Mouse (Mus musculus): Measurements from ENCODE around the gene 2810004N23Rik. TPM values are rescaled to one million over a fixed set of nuclear protein-coding genes. Genes with fewer than 3 reads are reported as not detected.

The 2810004N23Rik gene
- polyA plus RNA-seq, 1 experiment from 2014 or later: 25.5 TPM

- WGBS: 46% methylated on average over 4 of the region's 4 CpGs
- Histone ChIP-seq H3K4me1 (ENCODE audit: control insufficient read depth, insufficient read depth, low read length) (peaks cover 31% of the 10 kb centered on the region), H3K9me3 (replicated peaks; ENCODE audit: control insufficient read depth, low read length, poor library complexity, severe bottlenecking) (no peaks in the 10 kb centered on the region), H3K4me2 (ENCODE audit: low read length) (peak overlapping the region; percentile 86), H3K27ac (ENCODE audit: low read length) (peak overlapping the region; percentile 96), H3K36me3 (ENCODE audit: control insufficient read depth, insufficient read depth, low read length) (no peaks in the 10 kb centered on the region), H3K27me3 (ENCODE audit: control insufficient read depth, insufficient read depth, low read depth, low read length) (no peaks in the 10 kb centered on the region), H3K9ac (ENCODE audit: low read depth, low read length) (peak overlapping the region; percentile 83), H3K4me3 (ENCODE audit: low read depth, low read length) (peak overlapping the region; percentile 69)
- ATAC-seq: no peak
These were observed 71.2 kb downstream of the 2810004N23Rik start for GRCm38 (mm10) chr8:124791751-124792150.

GRCm38 (mm10) chr8:124790676-124791075, 72.2 kb downstream of the 2810004N23Rik start:
- no peak for ATAC-seq
- Histone ChIP-seq H3K27me3 (ENCODE audit: control insufficient read depth, insufficient read depth, low read depth, low read length) (no peaks in the 10 kb centered on the region), H3K4me2 (ENCODE audit: low read length) (no peak overlapping the region), H3K27ac (ENCODE audit: low read length) (no peak overlapping the region), H3K36me3 (ENCODE audit: control insufficient read depth, insufficient read depth, low read length) (no peaks in the 10 kb centered on the region), H3K9me3 (replicated peaks; ENCODE audit: control insufficient read depth, low read length, poor library complexity, severe bottlenecking) (no peaks in the 10 kb centered on the region), H3K4me1 (ENCODE audit: control insufficient read depth, insufficient read depth, low read length) (peaks cover 21% of the 10 kb centered on the region), H3K9ac (ENCODE audit: low read depth, low read length) (no peak overlapping the region), H3K4me3 (ENCODE audit: low read depth, low read length) (no peak overlapping the region)
- 79% methylated on average over 4 of the region's 4 CpGs for WGBS

Other genes with a start within 250 kb of the 2810004N23Rik start
- gene 2310022B05Rik, start 199.8 kb downstream of the 2810004N23Rik start, polyA plus RNA-seq (2015; fragmentation: Nextera tagmentation; extraction: Ambion mirVana): 20.0 and 24.2 TPM in 2 replicates
- 64.6 and 66.2 TPM in 2 replicates for gene Ttc13, start 141.1 kb downstream of the 2810004N23Rik start, polyA plus RNA-seq (2015; fragmentation: Nextera tagmentation; extraction: Ambion mirVana)
- gene Arv1, start 141.0 kb downstream of the 2810004N23Rik start, polyA plus RNA-seq (2015; fragmentation: Nextera tagmentation; extraction: Ambion mirVana): 34.8 and 36.0 TPM in 2 replicates
- gene Fam89a, start 111.3 kb downstream of the 2810004N23Rik start, polyA plus RNA-seq (2015; fragmentation: Nextera tagmentation; extraction: Ambion mirVana): 0.26 and 0.40 TPM in 2 replicates
- 28.0 and 29.5 TPM in 2 replicates for gene Trim67, start 70.0 kb downstream of the 2810004N23Rik start, polyA plus RNA-seq (2015; fragmentation: Nextera tagmentation; extraction: Ambion mirVana)
- 70.7 and 74.1 TPM in 2 replicates for gene Gnpat, start 87 bp downstream of the 2810004N23Rik start, polyA plus RNA-seq (2015; fragmentation: Nextera tagmentation; extraction: Ambion mirVana)
- 14.1 and 15.3 TPM in 2 replicates for gene Exoc8, start 34.6 kb upstream of the 2810004N23Rik start, polyA plus RNA-seq (2015; fragmentation: Nextera tagmentation; extraction: Ambion mirVana)
- 9.0 and 9.4 TPM in 2 replicates for gene Sprtn, start 34.8 kb upstream of the 2810004N23Rik start, polyA plus RNA-seq (2015; fragmentation: Nextera tagmentation; extraction: Ambion mirVana)
- gene Egln1, start 86.2 kb upstream of the 2810004N23Rik start, polyA plus RNA-seq (2015; fragmentation: Nextera tagmentation; extraction: Ambion mirVana): 15.6 and 17.8 TPM in 2 replicates
- 238 and 243 TPM in 2 replicates for gene Tsnax, start 149.9 kb upstream of the 2810004N23Rik start, polyA plus RNA-seq (2015; fragmentation: Nextera tagmentation; extraction: Ambion mirVana)
- 1.2 and 1.5 TPM in 2 replicates for gene Disc1, start 191.1 kb upstream of the 2810004N23Rik start, polyA plus RNA-seq (2015; fragmentation: Nextera tagmentation; extraction: Ambion mirVana)

All from midbrain, embryonic 16.5 days (tissue).